Mouse (Mus musculus): Measurements from ENCODE around the gene Map3k13. TPM values are rescaled to one million over a fixed set of nuclear protein-coding genes. Genes with fewer than 3 reads are reported as not detected.

The Map3k13 gene
- polyA plus RNA-seq, 1 experiment from 2014 or later, result 6.4 TPM

DNA sequence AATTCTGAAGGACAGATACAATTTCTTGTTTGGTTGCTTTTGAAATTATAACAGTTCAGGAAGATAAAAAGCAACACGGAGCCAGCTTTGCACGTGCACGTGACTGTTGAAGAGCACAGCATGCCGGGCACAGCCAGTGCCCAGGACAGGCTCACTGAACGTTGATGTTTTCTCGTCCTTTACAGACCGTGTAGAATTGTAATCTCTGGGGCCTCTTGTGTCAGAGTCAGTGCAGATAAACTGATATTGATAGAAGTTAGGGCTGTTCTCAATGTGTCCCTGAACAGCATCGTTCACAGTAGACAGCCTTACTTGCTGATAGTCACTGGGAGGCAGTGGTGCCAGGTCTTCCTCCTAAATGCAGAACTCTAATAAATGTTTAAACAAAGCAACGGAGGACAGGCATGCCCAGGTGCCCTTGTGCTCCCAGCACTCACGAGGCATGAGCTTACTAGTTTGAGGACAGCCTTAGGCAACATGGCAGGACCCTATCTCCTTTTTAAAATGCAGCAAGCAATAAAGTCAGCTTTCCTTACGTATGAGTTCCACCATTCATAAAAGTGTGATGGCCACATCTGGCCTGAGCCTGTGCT is 71.9 kb downstream of the Map3k13 start:
- WGBS, result 32% methylated on average over 11 of the region's 11 CpGs
- H3K36me3 ChIP-seq (ENCODE audit: control insufficient read depth, insufficient read depth, low read length), result no peaks in the 10 kb centered on the region
- peaks cover 23% of the 10 kb centered on the region for H3K4me1 ChIP-seq (ENCODE audit: control insufficient read depth, insufficient read depth, low read length)
- H3K27me3 ChIP-seq (ENCODE audit: control insufficient read depth, insufficient read depth, low read depth, low read length), result no peaks in the 10 kb centered on the region
- peak overlapping the region; percentile 24 for H3K4me2 ChIP-seq (ENCODE audit: low read length)
- H3K4me3 ChIP-seq (ENCODE audit: low read depth, low read length), result peak overlapping the region; percentile 6; the same call in 1 of the 2 replicates
- 0 out of 2 replicates have a peak overlapping the region, but pooled peaks have one; percentile 17 for H3K9ac ChIP-seq (ENCODE audit: low read depth, low read length)
- peak overlapping the region; percentile 15 for H3K27ac ChIP-seq (ENCODE audit: low read length)
- H3K9me3 ChIP-seq (replicated peaks; ENCODE audit: control insufficient read depth, low read length, poor library complexity, severe bottlenecking), result no peaks in the 10 kb centered on the region
- ATAC-seq, result peak; percentile 44; the same call in 1 of the 2 replicates

DNA sequence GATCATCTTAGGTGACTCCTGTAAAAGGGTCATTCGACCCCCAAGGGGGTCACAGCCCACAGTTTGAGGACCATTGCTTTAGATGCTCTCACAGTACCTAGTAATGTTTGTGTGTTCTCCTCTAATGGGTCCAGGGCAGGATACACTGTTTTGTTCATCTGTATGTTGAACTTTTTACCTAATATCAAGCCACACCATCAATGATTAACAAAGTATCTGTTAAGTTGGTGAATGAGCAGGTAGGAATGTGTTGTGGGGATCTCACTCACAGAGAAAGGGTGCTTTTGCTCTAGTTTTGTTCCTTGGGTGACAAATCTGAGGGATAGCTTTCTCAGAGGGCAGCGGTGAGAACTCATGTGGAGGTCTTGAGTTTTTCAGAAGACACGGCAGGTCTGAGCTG is 73.6 kb downstream of the Map3k13 start:
- H3K4me1 ChIP-seq (ENCODE audit: control insufficient read depth, insufficient read depth, low read length), result peaks cover 23% of the 10 kb centered on the region
- no peaks in the 10 kb centered on the region for H3K27me3 ChIP-seq (ENCODE audit: control insufficient read depth, insufficient read depth, low read depth, low read length)
- no peak overlapping the region for H3K9ac ChIP-seq (ENCODE audit: low read depth, low read length)
- no peaks in the 10 kb centered on the region for H3K9me3 ChIP-seq (replicated peaks; ENCODE audit: control insufficient read depth, low read length, poor library complexity, severe bottlenecking)
- no peak overlapping the region for H3K27ac ChIP-seq (ENCODE audit: low read length)
- no peak overlapping the region for H3K4me3 ChIP-seq (ENCODE audit: low read depth, low read length)
- H3K36me3 ChIP-seq (ENCODE audit: control insufficient read depth, insufficient read depth, low read length), result no peaks in the 10 kb centered on the region
- WGBS, result 85% methylated on average over 3 of the region's 3 CpGs
- no peak overlapping the region for H3K4me2 ChIP-seq (ENCODE audit: low read length)
- no peak for ATAC-seq

- Histone ChIP-seq H3K4me2 (ENCODE audit: low read length) (no peak overlapping the region), H3K36me3 (ENCODE audit: control insufficient read depth, insufficient read depth, low read length) (no peaks in the 10 kb centered on the region), H3K27ac (ENCODE audit: low read length) (no peak overlapping the region), H3K4me3 (ENCODE audit: low read depth, low read length) (no peak overlapping the region), H3K9me3 (replicated peaks; ENCODE audit: control insufficient read depth, low read length, poor library complexity, severe bottlenecking) (no peaks in the 10 kb centered on the region), H3K4me1 (ENCODE audit: control insufficient read depth, insufficient read depth, low read length) (peaks cover 23% of the 10 kb centered on the region), H3K9ac (ENCODE audit: low read depth, low read length) (no peak overlapping the region), H3K27me3 (ENCODE audit: control insufficient read depth, insufficient read depth, low read depth, low read length) (no peaks in the 10 kb centered on the region)
- WGBS, result 39% methylated on average over 6 of the region's 6 CpGs
- ATAC-seq, result 0 out of 2 replicates have a peak, but pooled peaks have one; percentile 22
These were observed 74.5 kb downstream of the Map3k13 start for GRCm38 (mm10) chr16:21868651-21869050.

- no peak overlapping the region for H3K4me2 ChIP-seq (ENCODE audit: low read length)
- H3K27ac ChIP-seq (ENCODE audit: low read length), result no peak overlapping the region
- no peaks in the 10 kb centered on the region for H3K9me3 ChIP-seq (replicated peaks; ENCODE audit: control insufficient read depth, low read length, poor library complexity, severe bottlenecking)
- no peak overlapping the region for H3K9ac ChIP-seq (ENCODE audit: low read depth, low read length)
- 9% methylated on average over 4 of the region's 4 CpGs for WGBS
- H3K4me3 ChIP-seq (ENCODE audit: low read depth, low read length), result no peak overlapping the region
- peak; percentile 52; the same call in 1 of the 2 replicates for ATAC-seq
- no peaks in the 10 kb centered on the region for H3K27me3 ChIP-seq (ENCODE audit: control insufficient read depth, insufficient read depth, low read depth, low read length)
- H3K4me1 ChIP-seq (ENCODE audit: control insufficient read depth, insufficient read depth, low read length), result peaks cover 23% of the 10 kb centered on the region
- H3K36me3 ChIP-seq (ENCODE audit: control insufficient read depth, insufficient read depth, low read length), result no peaks in the 10 kb centered on the region
These were observed 75.7 kb downstream of the Map3k13 start for GRCm38 (mm10) chr16:21869879-21870278.

- Histone ChIP-seq H3K4me2 (ENCODE audit: low read length) (no peak overlapping the region), H3K27ac (ENCODE audit: low read length) (no peak overlapping the region), H3K9ac (ENCODE audit: low read depth, low read length) (no peak overlapping the region), H3K36me3 (ENCODE audit: control insufficient read depth, insufficient read depth, low read length) (no peaks in the 10 kb centered on the region), H3K9me3 (replicated peaks; ENCODE audit: control insufficient read depth, low read length, poor library complexity, severe bottlenecking) (no peaks in the 10 kb centered on the region), H3K27me3 (ENCODE audit: control insufficient read depth, insufficient read depth, low read depth, low read length) (no peaks in the 10 kb centered on the region), H3K4me1 (ENCODE audit: control insufficient read depth, insufficient read depth, low read length) (peaks cover 10% of the 10 kb centered on the region), H3K4me3 (ENCODE audit: low read depth, low read length) (no peak overlapping the region)
- ATAC-seq, result no peak
- WGBS, result 78% methylated on average over 3 of the region's 3 CpGs
These were observed 83.6 kb downstream of the Map3k13 start for GRCm38 (mm10) chr16:21877735-21878134.

- H3K27ac ChIP-seq (ENCODE audit: low read length), result no peak overlapping the region
- peaks cover 10% of the 10 kb centered on the region for H3K4me1 ChIP-seq (ENCODE audit: control insufficient read depth, insufficient read depth, low read length)
- H3K4me3 ChIP-seq (ENCODE audit: low read depth, low read length), result no peak overlapping the region
- H3K9ac ChIP-seq (ENCODE audit: low read depth, low read length), result no peak overlapping the region
- no peaks in the 10 kb centered on the region for H3K36me3 ChIP-seq (ENCODE audit: control insufficient read depth, insufficient read depth, low read length)
- H3K27me3 ChIP-seq (ENCODE audit: control insufficient read depth, insufficient read depth, low read depth, low read length), result no peaks in the 10 kb centered on the region
- H3K4me2 ChIP-seq (ENCODE audit: low read length), result no peak overlapping the region
- ATAC-seq, result no peak
- WGBS, result 90% methylated on average over 3 of the region's 3 CpGs
- no peaks in the 10 kb centered on the region for H3K9me3 ChIP-seq (replicated peaks; ENCODE audit: control insufficient read depth, low read length, poor library complexity, severe bottlenecking)
These were observed 84.7 kb downstream of the Map3k13 start for GRCm38 (mm10) chr16:21878834-21879233.

DNA sequence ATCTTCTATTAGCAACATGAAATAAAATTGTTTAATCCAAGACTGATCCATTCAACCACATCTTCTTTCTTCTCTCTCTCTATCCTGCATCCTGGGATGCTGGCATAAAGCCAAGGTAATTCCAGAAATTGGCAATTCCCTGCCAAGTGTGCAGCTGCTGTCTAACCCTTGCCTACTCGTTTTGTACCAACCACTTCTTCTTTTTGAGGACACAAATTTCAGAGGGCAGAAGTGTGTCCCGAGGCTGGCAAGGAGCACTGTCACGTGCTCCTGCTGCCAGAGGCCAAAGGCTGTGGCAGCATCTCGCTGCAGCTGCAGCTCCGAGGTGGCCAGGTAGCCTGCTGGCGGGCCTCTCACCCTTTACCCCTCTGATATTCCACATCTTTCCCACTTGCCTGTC is 87.0 kb downstream of the Map3k13 start:
- ATAC-seq, result peak; percentile 68; the same call in 1 of the 2 replicates
- Histone ChIP-seq H3K9me3 (replicated peaks; ENCODE audit: control insufficient read depth, low read length, poor library complexity, severe bottlenecking) (no peaks in the 10 kb centered on the region), H3K4me1 (ENCODE audit: control insufficient read depth, insufficient read depth, low read length) (peaks cover 10% of the 10 kb centered on the region), H3K9ac (ENCODE audit: low read depth, low read length) (peak overlapping the region; percentile 6; the same call in 1 of the 2 replicates), H3K27ac (ENCODE audit: low read length) (peak overlapping the region; percentile 71), H3K4me3 (ENCODE audit: low read depth, low read length) (no peak overlapping the region), H3K36me3 (ENCODE audit: control insufficient read depth, insufficient read depth, low read length) (no peaks in the 10 kb centered on the region), H3K27me3 (ENCODE audit: control insufficient read depth, insufficient read depth, low read depth, low read length) (no peaks in the 10 kb centered on the region), H3K4me2 (ENCODE audit: low read length) (peak overlapping the region; percentile 16; the same call in 1 of the 2 replicates)
- WGBS, result 32% methylated on average over 6 of the region's 6 CpGs

DNA sequence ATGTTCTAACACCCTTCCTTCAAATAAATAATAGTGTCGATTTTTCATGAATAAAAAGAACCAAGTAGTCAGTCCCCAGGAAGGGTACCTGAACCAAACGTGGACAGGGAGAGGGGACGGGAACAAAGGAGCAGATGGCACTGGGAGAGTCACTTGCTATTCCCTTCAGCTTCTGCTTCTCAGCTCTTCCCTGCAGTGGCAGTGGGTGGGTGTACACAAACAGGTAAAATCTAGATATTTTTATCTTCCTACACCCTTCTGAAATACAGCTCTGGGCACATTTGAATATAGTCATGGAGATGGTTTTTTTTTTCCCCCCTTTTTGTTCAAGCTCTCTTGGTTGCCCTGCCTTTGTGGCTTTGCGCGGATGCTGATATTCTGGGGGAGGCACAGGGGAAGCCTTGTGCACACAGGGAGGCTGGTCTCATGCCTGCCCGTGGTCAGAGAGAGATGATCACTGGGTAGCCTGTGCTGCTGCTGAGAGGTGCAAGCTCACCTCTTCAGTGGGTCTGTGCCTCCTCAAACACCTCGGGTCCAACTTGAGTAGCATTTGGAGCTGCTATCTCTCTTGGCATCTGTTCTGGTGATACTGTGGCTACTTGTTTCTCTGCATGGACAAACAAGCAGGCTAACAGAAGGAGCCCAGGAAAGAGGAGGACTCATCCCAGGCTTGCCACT is 87.6 kb downstream of the Map3k13 start:
- Histone ChIP-seq H3K4me1 (ENCODE audit: control insufficient read depth, insufficient read depth, low read length) (peaks cover 10% of the 10 kb centered on the region), H3K27ac (ENCODE audit: low read length) (peak overlapping the region; percentile 71), H3K9ac (ENCODE audit: low read depth, low read length) (peak overlapping the region; percentile 6; the same call in 1 of the 2 replicates), H3K9me3 (replicated peaks; ENCODE audit: control insufficient read depth, low read length, poor library complexity, severe bottlenecking) (no peaks in the 10 kb centered on the region), H3K27me3 (ENCODE audit: control insufficient read depth, insufficient read depth, low read depth, low read length) (no peaks in the 10 kb centered on the region), H3K4me3 (ENCODE audit: low read depth, low read length) (no peak overlapping the region), H3K4me2 (ENCODE audit: low read length) (no peak overlapping the region), H3K36me3 (ENCODE audit: control insufficient read depth, insufficient read depth, low read length) (no peaks in the 10 kb centered on the region)
- ATAC-seq, result peak; percentile 43; the same call in 1 of the 2 replicates
- 54% methylated on average over 7 of the region's 7 CpGs for WGBS

DNA sequence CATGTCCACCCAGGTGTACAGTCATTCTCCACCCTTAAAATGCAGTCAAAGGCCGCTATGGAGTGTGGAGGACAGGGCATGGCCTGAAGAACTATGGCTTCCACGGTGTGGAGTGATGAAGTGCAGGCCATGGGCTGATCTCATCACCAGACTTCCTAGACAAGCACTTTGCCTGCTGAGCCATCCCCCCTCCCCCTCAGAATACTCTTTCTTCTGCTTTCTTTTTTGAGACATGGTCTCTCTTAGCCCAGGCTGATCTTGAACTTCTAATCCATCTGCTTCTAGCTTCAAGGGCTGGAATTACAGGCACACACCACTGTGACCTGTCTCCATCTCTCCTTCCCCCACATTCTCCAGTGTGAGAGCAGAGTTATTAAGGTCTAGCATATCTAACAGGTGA is 93.5 kb downstream of the Map3k13 start:
- no peak overlapping the region for H3K27ac ChIP-seq (ENCODE audit: low read length)
- H3K4me1 ChIP-seq (ENCODE audit: control insufficient read depth, insufficient read depth, low read length), result no peaks in the 10 kb centered on the region
- no peak overlapping the region for H3K9ac ChIP-seq (ENCODE audit: low read depth, low read length)
- no peak overlapping the region for H3K4me2 ChIP-seq (ENCODE audit: low read length)
- H3K36me3 ChIP-seq (ENCODE audit: control insufficient read depth, insufficient read depth, low read length), result peaks cover 8% of the 10 kb centered on the region; the same call in 1 of the 2 replicates
- 93% methylated on average over 2 of the region's 2 CpGs for WGBS
- no peak for ATAC-seq
- H3K9me3 ChIP-seq (replicated peaks; ENCODE audit: control insufficient read depth, low read length, poor library complexity, severe bottlenecking), result no peaks in the 10 kb centered on the region
- no peaks in the 10 kb centered on the region for H3K27me3 ChIP-seq (ENCODE audit: control insufficient read depth, insufficient read depth, low read depth, low read length)
- H3K4me3 ChIP-seq (ENCODE audit: low read depth, low read length), result no peak overlapping the region
